Mouse (Mus musculus) stomach, postnatal 0 days (tissue): Measurements from ENCODE around the gene Comt.

ENCODE experiments used
- CTCF ChIP-seq: IDR thresholded peaks from 2 replicates; pipeline ENCODE4 v1.5.1; 2016; ENCODE audit warnings: antibody characterized with exemption, low read depth, mild to moderate bottlenecking, moderate library complexity
- EP300 ChIP-seq: optimal IDR thresholded peaks from 2 replicates; pipeline ENCODE3; 2016; ENCODE audit warnings: antibody characterized with exemption

GRCm38 (mm10) chr16:18451486-18452181 lies 25.0 kb upstream of the Comt start:
- TF ChIP-seq CTCF (no peak), EP300 (no peak)
